Mouse (Mus musculus) brain, embryonic 14.5 days (tissue): ENCODE measurements around the gene Vmn1r77.

Experiments
- CTCF ChIP-seq: fragments of 200-500 bp; IDR thresholded peaks from 2 replicates; pipeline ENCODE4 v1.5.1; 2012; ENCODE audit warnings: inconsistent platforms, mild to moderate bottlenecking, moderate library complexity, borderline replicate concordance; ENCODE audit not compliant: insufficient read depth, insufficient read length; ENCODE audit errors: extremely low read depth
- POLR2A ChIP-seq: fragments of 200-500 bp; IDR thresholded peaks from 2 replicates; pipeline ENCODE4 v1.6.1; 2012; ENCODE audit warnings: mild to moderate bottlenecking, inconsistent platforms, borderline replicate concordance; ENCODE audit not compliant: poor library complexity, insufficient read depth, insufficient read length, severe bottlenecking; ENCODE audit errors: extremely low read depth

- TF ChIP-seq POLR2A (no peak), CTCF (no peak)
Observed at GRCm38 (mm10) chr7:12040664-12041063, 4.1 kb downstream of the Vmn1r77 start.
